Mouse (Mus musculus) cerebellum, adult 2 months (tissue): ENCODE data around the gene Tmcc1.

Experiments used
- CTCF ChIP-seq: fragments of 200-500 bp; IDR thresholded peaks from 2 replicates; pipeline ENCODE4 v1.5.1; 2011; ENCODE audit warnings: low read depth, mild to moderate bottlenecking, control low read depth, low read length, moderate library complexity, borderline replicate concordance; ENCODE audit not compliant: insufficient read depth
- POLR2A ChIP-seq: fragments of 200-500 bp; IDR thresholded peaks from 2 replicates; pipeline ENCODE4 v1.6.1; 2011; ENCODE audit warnings: low read length, control low read depth, borderline replicate concordance; ENCODE audit not compliant: insufficient read depth

DNA sequence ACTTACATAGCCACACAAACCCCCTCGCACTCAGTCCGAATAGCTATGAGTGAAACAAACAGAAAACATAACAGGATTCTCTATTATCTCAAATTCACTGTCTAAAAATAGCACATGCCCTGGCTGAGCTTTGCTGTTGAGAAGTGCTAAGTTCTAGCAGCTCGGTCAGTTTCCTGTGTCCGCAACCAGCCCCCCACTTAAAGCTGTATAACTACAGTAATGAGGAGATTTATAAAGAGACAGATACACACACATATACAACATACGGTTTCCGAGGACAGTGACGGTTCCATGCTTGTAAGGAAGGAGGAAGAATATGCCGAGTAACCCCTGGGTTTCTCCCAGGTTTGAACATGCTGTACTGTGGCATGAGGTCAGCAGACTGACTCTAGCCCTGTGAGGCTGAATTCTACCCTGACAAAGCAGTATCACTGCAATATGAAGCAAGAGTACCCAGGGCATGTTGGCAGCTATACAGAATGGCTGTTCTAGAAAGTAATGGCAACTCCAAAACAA is 120.5 kb downstream of the Tmcc1 start:
- no peak for TF ChIP-seq CTCF
- no peak for TF ChIP-seq POLR2A
